Mouse (Mus musculus) ES-E14 (cell line): ENCODE measurements around the gene Sestd1. TPM values are rescaled to one million over a fixed set of nuclear protein-coding genes. Genes with fewer than 3 reads are reported as not detected.

Experiments
- DNase-seq: peaks from one replicate; pipeline ENCODE4 v3.0.0-alpha.2; 2013; ENCODE audit warnings: low read depth, low spot score
- H3K27ac ChIP-seq: 2 replicates; pipeline ENCODE4 v1.5.1; 2012; ENCODE audit warnings: low read depth, mild to moderate bottlenecking, low read length, moderate library complexity, mixed read lengths; ENCODE audit not compliant: poor library complexity, insufficient read depth, severe bottlenecking
- H3K36me3 ChIP-seq: 2 replicates; pipeline ENCODE4 v1.6.1; 2012; ENCODE audit warnings: mild to moderate bottlenecking, low read length, moderate library complexity, mixed read lengths; ENCODE audit not compliant: control insufficient read depth, poor library complexity, insufficient read depth, severe bottlenecking
- H3K4me1 ChIP-seq, 2 experiments: fragments of 150-350 bp in 1 of 2; sonication (generic) in 1 of 2; 2 replicates each; pipeline ENCODE4 v1.6.1; 2012; ENCODE audit warnings: low read length in 2 of 2, mild to moderate bottlenecking in 1 of 2, mixed read lengths in 1 of 2; ENCODE audit not compliant: control insufficient read depth in 2 of 2, insufficient read depth in 2 of 2, poor library complexity in 1 of 2
- H3K4me3 ChIP-seq, 2 experiments: fragments of 150-350 bp in 1 of 2; sonication (generic) in 1 of 2; 2 replicates each; pipeline ENCODE4 v1.5.1; 2012; ENCODE audit warnings: low read length in 2 of 2, low read depth in 1 of 2, mild to moderate bottlenecking in 1 of 2, mixed read lengths in 1 of 2; ENCODE audit not compliant: insufficient read depth in 1 of 2, poor library complexity in 1 of 2, severe bottlenecking in 1 of 2
- H3K9ac ChIP-seq: 2 replicates; pipeline ENCODE4 v1.6.1; 2012; ENCODE audit warnings: low read depth, mild to moderate bottlenecking, low read length, mixed read lengths; ENCODE audit not compliant: poor library complexity, insufficient read depth, severe bottlenecking
- H3K9me3 ChIP-seq: fragments of 150-350 bp; sonication (generic); 2 replicates; pipeline ENCODE4 v1.6.1; 2012; ENCODE audit warnings: low read depth, mild to moderate bottlenecking, low read length; ENCODE audit not compliant: control insufficient read depth, insufficient read depth
- CHD2 ChIP-seq: IDR thresholded peaks from 2 replicates; pipeline ENCODE4 v1.6.1; 2014; ENCODE audit warnings: mild to moderate bottlenecking, low read depth, low read length, inconsistent platforms
- HCFC1 ChIP-seq: IDR thresholded peaks from 2 replicates; pipeline ENCODE4 v1.6.1; 2012; ENCODE audit warnings: low read length, inconsistent platforms, borderline replicate concordance; ENCODE audit not compliant: insufficient read depth
- MAFK ChIP-seq: IDR thresholded peaks from 2 replicates; pipeline ENCODE4 v1.6.1; 2014; ENCODE audit warnings: mild to moderate bottlenecking, low read depth, low read length, inconsistent platforms; ENCODE audit not compliant: insufficient read depth
- ZC3H11A ChIP-seq: IDR thresholded peaks from 2 replicates; pipeline ENCODE4 v1.6.1; 2012; ENCODE audit warnings: low read depth, mild to moderate bottlenecking, inconsistent platforms, low read length, borderline replicate concordance
- ZNF384 ChIP-seq: IDR thresholded peaks from 2 replicates; pipeline ENCODE4 v1.6.1; 2012; ENCODE audit warnings: low read depth, low read length, inconsistent platforms
- in situ Hi-C, 2 experiments: fragments of 600-800 bp; cut with MboI; formaldehyde crosslinking; loops; one replicate each; pipeline ENCODE4 v1.15.1; 2025; ENCODE audit warnings: low sequenced_read_pairs in 2 of 2, inconsistent platforms in 1 of 2; ENCODE audit not compliant: unreplicated experiment in 2 of 2
- total RNA-seq: library from RNA; depleted of rRNA; stranded (reverse); fragments of 300-350 nt; gene quantifications from 2 replicates; pipeline ENCODE4 v1.2.3, GENCODE M21; 2012

Sestd1 gene
- total RNA-seq, 1 experiment, result 11.4 TPM

GRCm38 (mm10) chr2:77149576-77149975 lies 130.8 kb downstream of the Sestd1 start:
- no peak overlapping the region for H3K4me3 ChIP-seq
- TF ChIP-seq MAFK (no peak), ZC3H11A (no peak)
- DNase-seq, result no peak
- H3K9ac ChIP-seq, result no peak overlapping the region
- H3K27ac ChIP-seq, result no peak overlapping the region
- in situ Hi-C loops, result no loop called here
- peaks cover 8 to 11% of the 10 kb centered on the region in 2 experiments for H3K4me1 ChIP-seq
- H3K36me3 ChIP-seq, result no peaks in the 10 kb centered on the region
- no peaks in the 10 kb centered on the region for H3K9me3 ChIP-seq

DNA sequence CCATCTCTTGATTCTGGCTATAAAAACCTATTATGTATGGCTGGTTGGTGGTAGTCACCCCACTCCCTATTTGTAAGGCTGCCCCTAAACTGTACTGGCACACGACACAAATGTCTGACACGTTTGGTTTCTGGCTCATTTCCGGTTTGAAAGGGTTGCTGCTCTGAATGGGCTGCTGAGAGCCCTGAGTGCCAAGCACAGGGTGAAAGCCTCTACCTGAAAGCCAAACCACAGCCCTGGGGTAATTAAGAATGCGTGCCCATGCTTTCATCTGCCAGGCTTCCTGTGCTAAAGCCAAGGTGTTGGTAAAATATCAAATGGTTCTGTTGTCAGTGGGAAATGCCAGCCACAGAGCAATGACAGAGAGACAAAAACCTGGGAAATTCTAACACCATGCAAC lies 132.2 kb downstream of the Sestd1 start:
- no peaks in the 10 kb centered on the region for H3K36me3 ChIP-seq
- peaks cover 8 to 11% of the 10 kb centered on the region in 2 experiments for H3K4me1 ChIP-seq
- no peak overlapping the region for H3K27ac ChIP-seq
- no peak overlapping the region for H3K9ac ChIP-seq
- no peak overlapping the region for H3K4me3 ChIP-seq
- DNase-seq, result no peak
- no peaks in the 10 kb centered on the region for H3K9me3 ChIP-seq
- in situ Hi-C loops, result no loop called here
- no peak for TF ChIP-seq MAFK
- TF ChIP-seq HCFC1, result no peak
- no peak for TF ChIP-seq ZNF384
- no peak for TF ChIP-seq ZC3H11A
- TF ChIP-seq CHD2, result no peak

- H3K27ac ChIP-seq, result peak overlapping the region; percentile 83
- DNase-seq, result no peak
- H3K9me3 ChIP-seq, result no peaks in the 10 kb centered on the region
- no peaks in the 10 kb centered on the region for H3K36me3 ChIP-seq
- TF ChIP-seq MAFK (peak; percentile 76), ZC3H11A (no peak), CHD2 (no peak), HCFC1 (no peak)
- in situ Hi-C loops, result no loop called here
- peaks cover 8 to 11% of the 10 kb centered on the region in 2 experiments for H3K4me1 ChIP-seq
- no peak overlapping the region for H3K9ac ChIP-seq
- H3K4me3 ChIP-seq, result no peak overlapping the region
Measured at GRCm38 (mm10) chr2:77146968-77147367, 133.4 kb downstream of the Sestd1 start.

DNA sequence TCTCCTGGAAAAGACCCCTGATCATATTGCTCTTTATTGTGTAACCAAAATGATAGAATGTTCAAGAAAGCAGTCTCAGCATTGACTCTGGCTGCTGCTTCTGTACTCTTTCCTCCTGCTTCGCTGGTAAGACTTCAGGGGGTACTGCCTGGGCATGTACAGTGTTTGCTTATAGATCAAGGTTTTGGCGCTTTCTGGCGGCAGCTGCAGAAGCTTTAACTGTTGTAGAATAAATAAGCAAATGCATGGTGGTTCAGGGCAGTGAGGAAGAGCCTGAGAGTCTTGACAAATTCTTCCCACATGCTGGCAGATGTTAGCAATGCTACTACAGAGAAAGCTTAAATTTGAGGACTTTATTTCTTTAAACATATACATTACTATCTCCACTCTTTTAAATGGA lies 134.1 kb downstream of the Sestd1 start:
- peak; percentile 19 for DNase-seq
- Histone ChIP-seq H3K9me3 (no peaks in the 10 kb centered on the region), H3K36me3 (no peaks in the 10 kb centered on the region), H3K27ac (peak overlapping the region; percentile 83; the same call in 1 of the 2 replicates), H3K4me3 (no peak overlapping the region), H3K9ac (no peak overlapping the region), H3K4me1 (peaks cover 8 to 11% of the 10 kb centered on the region in 2 experiments)
- TF ChIP-seq HCFC1 (no peak), MAFK (no peak), ZNF384 (no peak), ZC3H11A (no peak), CHD2 (no peak)
- in situ Hi-C loops, result no loop called here

GRCm38 (mm10) chr2:77143536-77143935 lies 136.9 kb downstream of the Sestd1 start:
- peaks cover 4 to 8% of the 10 kb centered on the region in 2 experiments for H3K4me1 ChIP-seq
- TF ChIP-seq ZC3H11A (no peak), ZNF384 (no peak)
- in situ Hi-C loops, result no loop called here
- no peak overlapping the region for H3K27ac ChIP-seq
- H3K4me3 ChIP-seq, result no peak overlapping the region
- H3K36me3 ChIP-seq, result no peaks in the 10 kb centered on the region
- no peak overlapping the region for H3K9ac ChIP-seq
- H3K9me3 ChIP-seq, result no peaks in the 10 kb centered on the region
- DNase-seq, result no peak
